Mouse (Mus musculus) adrenal gland, postnatal 36 days (tissue): Measurements from ENCODE around the gene Slc29a3. TPM values are rescaled to one million over a fixed set of nuclear protein-coding genes. Genes with fewer than 3 reads are reported as not detected.
"Not testable (repeated sequence)": the region's sequence is repeated elsewhere in the genome, so short reads cannot be mapped to it uniquely, and the experiment has no call there.

Experiments used
- DNase-seq, 2 experiments: peaks; one replicate each; pipeline ENCODE4 v3.0.0; 2021; ENCODE audit warnings: mixed read lengths in 1 of 2
- total RNA-seq, 2 experiments: library from RNA; stranded (reverse); gene quantifications; 2 replicates each; pipeline ENCODE4 v1.2.3; 2021

The Slc29a3 gene
- total RNA-seq, 2 experiments from 2014 or later, result 28.8 to 38.7 TPM

- no peak for DNase-seq
Measured at GRCm38 (mm10) chr10:60767400-60767799, 14.8 kb upstream of the Slc29a3 start.

- DNase-seq, result no peak
Measured at GRCm38 (mm10) chr10:60762126-60762525, 9.5 kb upstream of the Slc29a3 start.

GRCm38 (mm10) chr10:60760377-60760776 lies 7.8 kb upstream of the Slc29a3 start:
- DNase-seq, result peak; percentile 92 to 93

GRCm38 (mm10) chr10:60756992-60757391 lies 4.4 kb upstream of the Slc29a3 start:
- peak; percentile 64 to 74 for DNase-seq

- DNase-seq, result no peak
Measured at GRCm38 (mm10) chr10:60756146-60756545, 3.6 kb upstream of the Slc29a3 start.

GRCm38 (mm10) chr10:60753941-60754340 lies 1.3 kb upstream of the Slc29a3 start:
- no peak for DNase-seq

- DNase-seq, result peak in 1 of 2 experiments; percentile 34
Measured at GRCm38 (mm10) chr10:60753261-60753660, 667 bp upstream of the Slc29a3 start.

GRCm38 (mm10) chr10:60747667-60748212 lies 4.9 kb downstream of the Slc29a3 start:
- no peak for DNase-seq

- no peak for DNase-seq
Measured at GRCm38 (mm10) chr10:60746512-60746911, 6.1 kb downstream of the Slc29a3 start.

GRCm38 (mm10) chr10:60744543-60745290 lies 7.9 kb downstream of the Slc29a3 start:
- DNase-seq, result no peak

- DNase-seq, result no peak
Measured at GRCm38 (mm10) chr10:60743681-60744080, 8.9 kb downstream of the Slc29a3 start.

- DNase-seq, result peak; percentile 53 to 62
Measured at GRCm38 (mm10) chr10:60742942-60743341, 9.7 kb downstream of the Slc29a3 start.

GRCm38 (mm10) chr10:60742296-60742695 lies 10.3 kb downstream of the Slc29a3 start:
- not testable (repeated sequence) for DNase-seq

GRCm38 (mm10) chr10:60741435-60741834 lies 11.2 kb downstream of the Slc29a3 start:
- DNase-seq, result no peak

- DNase-seq, result no peak
Measured at GRCm38 (mm10) chr10:60739619-60740363, 12.8 kb downstream of the Slc29a3 start.

GRCm38 (mm10) chr10:60737886-60738640 lies 14.5 kb downstream of the Slc29a3 start:
- DNase-seq, result peak in 1 of 2 experiments; percentile 33

- peak; percentile 76 to 80 for DNase-seq
Measured at GRCm38 (mm10) chr10:60737169-60737728, 15.3 kb downstream of the Slc29a3 start.

GRCm38 (mm10) chr10:60735737-60736136 lies 16.9 kb downstream of the Slc29a3 start:
- DNase-seq, result no peak

GRCm38 (mm10) chr10:60733471-60733870 lies 19.1 kb downstream of the Slc29a3 start:
- DNase-seq, result peak in 1 of 2 experiments; percentile 20

- DNase-seq, result peak; percentile 66
Measured at GRCm38 (mm10) chr10:60732397-60732861, 20.2 kb downstream of the Slc29a3 start.

- DNase-seq, result no peak
Measured at GRCm38 (mm10) chr10:60731742-60732141, 20.9 kb downstream of the Slc29a3 start.

- DNase-seq, result no peak
Measured at GRCm38 (mm10) chr10:60727301-60727700, 25.3 kb downstream of the Slc29a3 start.
